13 mouse cellular contexts compared by ENCODE assay signal in genomic region chr11:117283889-117284450, GRCm38 (mm10).
A peak's percentile ranks its signal among the peaks of the same experiment; 100 is the strongest.
DNase-seq lines count a peak whose midpoint lies in the region; ATAC-seq lines count a peak whose summit lies in the region.
"Had no signal": no experiment of that assay in that cellular context is flagged by ENCODE, and none has a peak within 500 bp of the region (broad histone marks: within the 10 kb centered on the region; RNA-seq: fewer than 3 reads in every experiment).

No protein-coding gene starts in this region.

- peaks cover 40% of the 10 kb centered on the region for H3K4me1 ChIP-seq in heart, embryonic 11.5 days (ENCODE audit: control insufficient read depth, insufficient read depth, low read length)
- peaks cover 62% of the 10 kb centered on the region for H3K4me1 ChIP-seq in intestine, embryonic 16.5 days (ENCODE audit: control insufficient read depth, insufficient read depth, low read length)
- H3K4me1 ChIP-seq in stomach, embryonic 16.5 days (ENCODE audit: control insufficient read depth, insufficient read depth, low read length) = peaks cover 55% of the 10 kb centered on the region

- H3K4me3 ChIP-seq in heart, embryonic 11.5 days (ENCODE audit: low read depth, low read length) = no peak overlapping the region
- H3K4me3 ChIP-seq in intestine, embryonic 16.5 days (ENCODE audit: low read length) = no peak overlapping the region
- no peak overlapping the region for H3K4me3 ChIP-seq in stomach, embryonic 16.5 days (replicated peaks; ENCODE audit: low read length)
- H3K4me3 ChIP-seq: myocyte had no signal

- no peak overlapping the region for H3K9ac ChIP-seq in heart, embryonic 11.5 days (ENCODE audit: low read depth, low read length)
- 0 out of 2 replicates have a peak overlapping the region, but pooled peaks have one; percentile 1 for H3K9ac ChIP-seq in intestine, embryonic 16.5 days (ENCODE audit: low read depth, low read length)
- no peak overlapping the region for H3K9ac ChIP-seq in stomach, embryonic 16.5 days (ENCODE audit: low read length)
- H3K9ac ChIP-seq: liver, embryonic 14.5 days had no signal

- H3K4me2 ChIP-seq in heart, embryonic 11.5 days = no peak overlapping the region
- H3K4me2 ChIP-seq in intestine, embryonic 16.5 days (ENCODE audit: low read depth, low read length) = no peak overlapping the region
- no peak overlapping the region for H3K4me2 ChIP-seq in stomach, embryonic 16.5 days (ENCODE audit: low read depth, low read length)

- no peak for DNase-seq in heart, postnatal 25 days (ENCODE audit: low spot score)
- DNase-seq in lung, postnatal 25 days (ENCODE audit: low spot score) = peak; percentile 39
- no peak for DNase-seq in lung, postnatal 4 days
- no peak for DNase-seq in layer of hippocampus, adult 18-20 months (ENCODE audit: low spot score in 2 of 2)
- DNase-seq in retina, postnatal 1 day = no peak
- DNase-seq: right cerebral cortex, postnatal 25 days had no signal

- H3K27me3 ChIP-seq in heart, embryonic 11.5 days (ENCODE audit: control insufficient read depth, insufficient read depth, low read length) = no peaks in the 10 kb centered on the region
- H3K27me3 ChIP-seq in intestine, embryonic 16.5 days (replicated peaks; ENCODE audit: control insufficient read depth, insufficient read depth, low read length) = no peaks in the 10 kb centered on the region
- H3K27me3 ChIP-seq in stomach, embryonic 16.5 days (ENCODE audit: control insufficient read depth, insufficient read depth, low read length) = no peaks in the 10 kb centered on the region

- no peak for ATAC-seq in heart, embryonic 11.5 days (replicated peaks; ENCODE audit: insufficient number of reproducible peaks, low FRiP score, low TSS enrichment)
- no peak for ATAC-seq in intestine, embryonic 16.5 days
- ATAC-seq in stomach, embryonic 16.5 days (ENCODE audit: insufficient read depth, low FRiP score) = no peak
- ATAC-seq: CD4-positive, CD25-positive, alpha-beta regulatory T cell, adult 4 months; inflammation-experienced regulatory T-cells, adult 6 months had no signal

- WGBS in heart, embryonic 11.5 days (ENCODE audit: insufficient replicate concordance) = 52% methylated on average over 6 of the region's 6 CpGs
- WGBS in intestine, embryonic 16.5 days = 69% methylated on average over 6 of the region's 6 CpGs
- 64% methylated on average over 6 of the region's 6 CpGs for WGBS in stomach, embryonic 16.5 days

- H3K9me3 ChIP-seq in heart, embryonic 11.5 days (replicated peaks; ENCODE audit: control insufficient read depth, low read length) = no peaks in the 10 kb centered on the region
- H3K9me3 ChIP-seq in intestine, embryonic 16.5 days (ENCODE audit: control insufficient read depth, low read length) = no peaks in the 10 kb centered on the region
- H3K9me3 ChIP-seq in stomach, embryonic 16.5 days (replicated peaks; ENCODE audit: control insufficient read depth, low read length) = no peaks in the 10 kb centered on the region

- 0 out of 2 replicates have a peak overlapping the region, but pooled peaks have one; percentile 22 for H3K27ac ChIP-seq in heart, embryonic 11.5 days (ENCODE audit: low read depth, low read length)
- peak overlapping the region; percentile 45; the same call in 1 of the 2 replicates for H3K27ac ChIP-seq in intestine, embryonic 16.5 days (ENCODE audit: low read length)
- peak overlapping the region; percentile 21; the same call in 1 of the 2 replicates for H3K27ac ChIP-seq in stomach, embryonic 16.5 days (ENCODE audit: low read length)
- H3K27ac ChIP-seq: liver, embryonic 14.5 days had no signal

- intact Hi-C loops in heart, postnatal 25 days (cut with DNase I) = no loop called here

- H3K36me3 ChIP-seq in heart, embryonic 11.5 days (ENCODE audit: control insufficient read depth, insufficient read depth, low read length) = no peaks in the 10 kb centered on the region
- no peaks in the 10 kb centered on the region for H3K36me3 ChIP-seq in intestine, embryonic 16.5 days (ENCODE audit: control insufficient read depth, insufficient read depth, low read length)
- H3K36me3 ChIP-seq in stomach, embryonic 16.5 days (ENCODE audit: control insufficient read depth, insufficient read depth, low read length) = no peaks in the 10 kb centered on the region
